Mouse (Mus musculus) cortical plate, adult 2 months (tissue): ENCODE measurements around the gene Slc12a1. TPM values are rescaled to one million over a fixed set of nuclear protein-coding genes. Genes with fewer than 3 reads are reported as not detected.

Source experiments
- H3K27ac ChIP-seq: fragments of 200-500 bp; 2 replicates; pipeline ENCODE4 v1.5.1; 2012; ENCODE audit warnings: low read length, control low read depth, inconsistent platforms; ENCODE audit not compliant: insufficient read depth
- H3K4me1 ChIP-seq: fragments of 200-500 bp; 2 replicates; pipeline ENCODE4 v1.6.1; 2011; ENCODE audit warnings: low read length; ENCODE audit not compliant: control insufficient read depth, insufficient read depth
- H3K4me3 ChIP-seq: fragments of 200-500 bp; 2 replicates; pipeline ENCODE4 v1.5.1; 2011; ENCODE audit warnings: mild to moderate bottlenecking, low read length, control low read depth; ENCODE audit not compliant: insufficient read depth
- CTCF ChIP-seq: fragments of 200-500 bp; IDR thresholded peaks from 2 replicates; pipeline ENCODE4 v1.5.1; 2011; ENCODE audit warnings: mild to moderate bottlenecking, control low read depth, low read length; ENCODE audit not compliant: insufficient read depth; ENCODE audit errors: extremely low read depth
- POLR2A ChIP-seq: fragments of 200-500 bp; IDR thresholded peaks from 2 replicates; pipeline ENCODE4 v1.6.1; 2011; ENCODE audit warnings: mild to moderate bottlenecking, low read length, control low read depth; ENCODE audit not compliant: insufficient read depth; ENCODE audit errors: extremely low read depth
- polyA plus RNA-seq: library from polyadenylated mRNA; depleted of rRNA; stranded (reverse); fragments of >200 nt; gene quantifications from 2 replicates; pipeline ENCODE4 v1.2.3, GENCODE M21; 2012

Slc12a1 gene
- polyA plus RNA-seq, 1 experiment: 0.02 TPM

- TF ChIP-seq CTCF: no peak
- TF ChIP-seq POLR2A: peak; percentile 37; the same call in 1 of the 2 replicates
- Histone ChIP-seq H3K4me1 (no peaks in the 10 kb centered on the region), H3K27ac (0 out of 2 replicates have a peak within 1 kb of the TSS, but pooled peaks have one; percentile 3), H3K4me3 (peak within 1 kb of the TSS; percentile 66)
Observed at GRCm38 (mm10) chr2:125135903-125136811, 16.1 kb upstream of the Slc12a1 start, which contains the start of gene Ctxn2. Gene Ctxn2, plus strand, starts transcription at chr2:125136692.

- H3K4me1 ChIP-seq: no peaks in the 10 kb centered on the region
- no peak overlapping the region for H3K27ac ChIP-seq
- H3K4me3 ChIP-seq: peak overlapping the region; percentile 66
- TF ChIP-seq POLR2A: no peak
- no peak for TF ChIP-seq CTCF
Observed at GRCm38 (mm10) chr2:125136846-125137245, 15.5 kb upstream of the Slc12a1 start.

DNA sequence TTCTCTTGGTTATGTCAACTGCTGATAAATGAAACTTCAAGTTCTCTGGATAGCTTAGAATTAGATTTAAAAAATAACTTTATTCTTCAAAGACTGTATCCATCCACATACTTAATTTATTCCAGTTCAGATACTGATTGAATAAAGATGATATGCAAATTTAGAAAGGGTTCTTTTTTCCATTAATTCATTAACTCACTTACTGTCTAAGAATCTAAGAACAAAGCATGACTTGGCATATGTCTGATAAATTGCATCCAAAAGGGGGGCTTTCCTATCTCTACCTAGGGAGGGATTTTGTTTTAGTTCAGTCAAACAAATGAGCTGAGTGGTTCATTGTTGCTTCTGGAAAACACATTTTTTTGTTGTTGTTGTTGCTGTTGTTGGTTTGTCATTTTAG is 10.0 kb upstream of the Slc12a1 start:
- TF ChIP-seq CTCF (no peak), POLR2A (no peak)

GRCm38 (mm10) chr2:125154294-125154693 is 2.0 kb downstream of the Slc12a1 start:
- TF ChIP-seq CTCF (no peak), POLR2A (no peak)
- H3K4me1 ChIP-seq: no peaks in the 10 kb centered on the region
- no peak overlapping the region for H3K27ac ChIP-seq

More for the DNA sequence above, 10.0 kb upstream of the Slc12a1 start:
- H3K4me1 ChIP-seq: no peaks in the 10 kb centered on the region
- H3K4me3 ChIP-seq: no peak overlapping the region
- no peak overlapping the region for H3K27ac ChIP-seq

DNA sequence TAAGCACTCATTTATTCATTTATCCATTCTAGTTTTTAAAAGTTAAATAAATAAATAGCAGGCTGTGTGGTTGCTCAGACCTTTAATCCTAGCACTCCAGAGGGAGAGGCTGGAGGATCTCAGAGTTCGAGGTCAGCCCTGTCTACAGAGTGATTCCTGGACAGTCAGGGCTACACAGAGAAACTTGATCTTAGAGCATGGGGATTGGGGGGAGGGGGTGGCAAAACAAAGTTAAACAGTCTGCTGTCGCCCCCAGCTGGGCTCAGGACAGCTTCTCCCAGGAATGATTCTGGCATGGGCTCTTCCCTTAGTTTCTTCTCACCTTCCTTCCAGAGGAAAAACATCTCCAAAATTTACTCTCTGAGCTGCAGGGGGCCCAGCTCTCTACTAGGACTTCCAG is 3.2 kb downstream of the Slc12a1 start:
- TF ChIP-seq CTCF (no peak), POLR2A (no peak)
- Histone ChIP-seq H3K4me1 (no peaks in the 10 kb centered on the region), H3K27ac (no peak overlapping the region), H3K4me3 (no peak overlapping the region)

More at GRCm38 (mm10) chr2:125154294-125154693, 2.0 kb downstream of the Slc12a1 start:
- no peak overlapping the region for H3K4me3 ChIP-seq

DNA sequence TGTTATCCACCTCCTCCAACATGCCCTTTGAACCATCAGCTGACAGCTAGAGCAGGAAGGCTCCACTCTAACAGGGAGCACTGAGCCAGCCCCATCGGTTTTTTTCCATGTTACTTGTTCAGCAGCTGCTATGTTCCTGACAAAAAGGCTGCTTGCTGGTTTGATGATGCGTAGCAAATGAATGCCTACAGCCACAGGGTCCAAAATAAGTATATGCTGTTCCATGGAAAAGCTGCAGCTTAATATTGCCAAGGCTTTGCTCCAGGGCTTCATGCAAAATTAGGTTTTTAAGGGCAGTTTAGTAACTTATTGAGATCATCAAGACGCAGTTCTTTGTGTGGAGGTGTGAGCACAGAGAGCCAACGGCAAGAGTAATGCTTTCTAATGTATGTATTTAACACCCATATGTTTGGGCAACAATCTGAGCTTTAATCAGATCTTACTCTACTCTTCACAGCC is 9.7 kb downstream of the Slc12a1 start:
- H3K4me3 ChIP-seq: no peak overlapping the region
- TF ChIP-seq POLR2A: no peak
- TF ChIP-seq CTCF: no peak
- no peaks in the 10 kb centered on the region for H3K4me1 ChIP-seq
- no peak overlapping the region for H3K27ac ChIP-seq

- Histone ChIP-seq H3K4me3 (no peak overlapping the region), H3K4me1 (no peaks in the 10 kb centered on the region), H3K27ac (no peak overlapping the region)
- TF ChIP-seq CTCF (no peak), POLR2A (no peak)
Observed at GRCm38 (mm10) chr2:125178225-125178798, 26.0 kb downstream of the Slc12a1 start.

DNA sequence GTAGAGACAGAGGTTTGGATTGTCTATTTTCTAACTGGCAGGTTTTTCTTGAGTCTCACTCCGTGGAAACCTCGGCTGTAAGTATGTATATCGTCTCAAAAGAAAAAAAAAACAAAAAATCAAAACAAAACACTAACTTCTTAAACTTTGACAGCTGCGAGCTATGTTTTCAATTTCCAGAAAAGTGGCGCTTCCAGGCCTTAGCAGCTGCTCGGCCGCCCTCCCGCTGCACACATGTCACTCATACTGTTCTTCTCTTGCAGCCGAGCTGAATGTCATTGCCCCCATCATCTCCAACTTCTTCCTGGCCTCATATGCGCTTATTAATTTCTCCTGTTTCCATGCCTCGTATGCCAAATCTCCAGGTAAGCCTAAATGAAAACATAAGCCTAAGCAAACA is 35.6 kb downstream of the Slc12a1 start:
- Histone ChIP-seq H3K4me1 (no peaks in the 10 kb centered on the region), H3K4me3 (no peak overlapping the region), H3K27ac (no peak overlapping the region)
- TF ChIP-seq CTCF: no peak
- TF ChIP-seq POLR2A: no peak

GRCm38 (mm10) chr2:125189197-125189596 is 36.9 kb downstream of the Slc12a1 start:
- no peak for TF ChIP-seq POLR2A
- TF ChIP-seq CTCF: peak; percentile 95
- H3K4me1 ChIP-seq: no peaks in the 10 kb centered on the region
- H3K4me3 ChIP-seq: no peak overlapping the region
- H3K27ac ChIP-seq: no peak overlapping the region
